Mouse (Mus musculus): ENCODE data around the gene Myo10. TPM values are rescaled to one million over a fixed set of nuclear protein-coding genes. Genes with fewer than 3 reads are reported as not detected.

Myo10 gene
- polyA plus RNA-seq, 1 experiment from 2014 or later = 77.7 TPM

DNA sequence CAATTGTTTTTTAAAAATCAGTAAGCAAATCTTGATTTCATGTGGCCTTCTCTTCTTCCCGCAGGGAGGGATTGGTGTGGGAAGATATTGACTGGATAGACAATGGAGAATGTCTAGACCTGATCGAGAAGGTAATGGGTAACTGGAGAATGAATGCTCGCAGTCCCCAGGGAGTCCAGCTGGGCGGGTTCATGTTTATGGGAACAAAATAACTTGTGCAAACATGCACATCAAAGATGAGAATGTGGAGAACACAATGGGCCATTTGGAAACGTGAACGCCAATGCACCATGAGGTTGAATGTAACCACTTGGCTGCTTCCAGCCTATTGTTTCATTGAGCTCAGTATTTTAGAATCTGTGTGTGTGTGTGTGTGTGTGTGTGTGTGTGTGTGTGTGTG, 114.2 kb downstream of the Myo10 start:
- Histone ChIP-seq H3K36me3 (peaks cover 48% of the 10 kb centered on the region), H3K4me3 (no peak overlapping the region), H3K27ac (replicated peaks) (no peak overlapping the region), H3K9ac (replicated peaks) (no peak overlapping the region), H3K27me3 (no peaks in the 10 kb centered on the region), H3K4me2 (replicated peaks) (no peak overlapping the region), H3K4me1 (no peaks in the 10 kb centered on the region; the same call in 1 of the 2 replicates), H3K9me3 (no peaks in the 10 kb centered on the region)
- 67% methylated on average over 6 of the region's 6 CpGs for WGBS
- no peak for ATAC-seq (ENCODE audit: low FRiP score, low read depth)

DNA sequence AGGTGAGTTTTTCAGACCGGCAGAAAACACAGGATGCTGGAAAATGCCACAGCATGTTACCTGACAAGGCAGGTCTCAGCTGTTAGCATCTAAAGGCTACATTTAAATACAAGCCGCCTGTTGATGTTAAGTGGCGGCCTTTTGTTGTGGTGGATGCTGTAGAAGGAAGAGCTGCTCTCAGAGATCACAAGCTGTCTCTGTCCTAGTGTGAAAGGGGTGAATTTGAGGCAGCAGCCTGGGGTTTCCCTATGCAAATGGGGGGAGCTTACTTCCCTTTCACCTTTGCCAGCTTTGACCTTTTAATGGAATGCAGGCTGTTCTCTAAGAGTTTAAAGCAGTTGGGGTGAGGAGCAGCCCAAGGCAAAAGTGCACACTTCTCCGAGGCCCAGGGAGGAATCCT, 117.9 kb downstream of the Myo10 start:
- ATAC-seq (ENCODE audit: low FRiP score, low read depth) = no peak
- Histone ChIP-seq H3K9me3 (no peaks in the 10 kb centered on the region), H3K27me3 (no peaks in the 10 kb centered on the region), H3K36me3 (peaks cover 61% of the 10 kb centered on the region), H3K27ac (replicated peaks) (no peak overlapping the region), H3K4me1 (no peaks in the 10 kb centered on the region; the same call in 1 of the 2 replicates), H3K4me2 (replicated peaks) (no peak overlapping the region), H3K9ac (replicated peaks) (no peak overlapping the region), H3K4me3 (no peak overlapping the region)
- 56% methylated on average over 4 of the region's 4 CpGs for WGBS

DNA sequence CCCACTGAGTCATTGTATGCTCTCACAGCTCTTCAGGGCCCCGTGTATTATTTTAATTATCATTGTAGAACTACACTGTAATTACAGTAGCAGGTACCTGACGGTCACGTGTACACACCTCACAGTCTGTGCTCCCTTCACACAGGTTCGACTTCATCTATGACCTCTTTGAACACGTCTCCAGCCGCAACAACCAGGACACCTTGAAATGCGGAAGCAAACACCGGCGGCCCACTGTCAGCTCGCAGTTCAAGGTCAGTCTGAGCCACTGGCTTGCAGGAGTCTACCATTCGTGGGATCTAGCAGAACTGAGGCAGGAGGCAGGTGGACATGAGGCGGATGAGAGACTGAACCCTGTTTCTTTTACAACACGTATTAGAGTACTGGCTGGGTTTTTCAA, 119.9 kb downstream of the Myo10 start:
- Histone ChIP-seq H3K9ac (replicated peaks) (no peak overlapping the region), H3K27me3 (no peaks in the 10 kb centered on the region), H3K4me2 (replicated peaks) (no peak overlapping the region), H3K36me3 (peaks cover 48% of the 10 kb centered on the region), H3K4me1 (no peaks in the 10 kb centered on the region; the same call in 1 of the 2 replicates), H3K4me3 (no peak overlapping the region), H3K9me3 (no peaks in the 10 kb centered on the region), H3K27ac (replicated peaks) (no peak overlapping the region)
- WGBS = 90% methylated on average over 13 of the region's 13 CpGs
- no peak for ATAC-seq (ENCODE audit: low FRiP score, low read depth)

DNA sequence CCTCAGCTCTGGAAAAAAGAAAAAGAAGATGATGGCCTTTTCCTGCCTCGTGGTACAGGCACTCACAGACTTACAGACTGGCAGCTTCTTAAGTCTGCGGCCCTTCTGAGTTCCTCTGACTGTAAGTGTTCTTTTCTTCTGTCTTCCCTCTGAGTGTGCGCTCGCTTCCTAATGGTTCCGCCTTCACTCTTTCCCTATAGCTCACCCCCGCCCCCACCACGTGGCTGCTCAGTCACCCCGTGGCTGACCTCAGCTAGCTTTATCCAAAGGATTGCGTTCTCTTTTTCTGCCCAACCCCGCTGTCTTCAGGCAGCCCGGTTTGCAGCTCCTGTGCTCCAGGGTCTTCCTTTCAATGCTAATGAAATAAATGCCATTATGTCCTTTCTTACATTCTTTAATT, 129.2 kb downstream of the Myo10 start:
- Histone ChIP-seq H3K9me3 (no peaks in the 10 kb centered on the region), H3K9ac (replicated peaks) (no peak overlapping the region), H3K27ac (replicated peaks) (peak overlapping the region; percentile 60), H3K4me1 (peaks cover 48% of the 10 kb centered on the region), H3K4me3 (no peak overlapping the region), H3K36me3 (0 out of 2 replicates have a peak, but pooled peaks cover 5% of the 10 kb centered on the region), H3K27me3 (0 out of 2 replicates have a peak, but pooled peaks cover 5% of the 10 kb centered on the region), H3K4me2 (replicated peaks) (no peak overlapping the region)
- no peak for ATAC-seq (ENCODE audit: low FRiP score, low read depth)
- WGBS = 18% methylated on average over 11 of the region's 11 CpGs

DNA sequence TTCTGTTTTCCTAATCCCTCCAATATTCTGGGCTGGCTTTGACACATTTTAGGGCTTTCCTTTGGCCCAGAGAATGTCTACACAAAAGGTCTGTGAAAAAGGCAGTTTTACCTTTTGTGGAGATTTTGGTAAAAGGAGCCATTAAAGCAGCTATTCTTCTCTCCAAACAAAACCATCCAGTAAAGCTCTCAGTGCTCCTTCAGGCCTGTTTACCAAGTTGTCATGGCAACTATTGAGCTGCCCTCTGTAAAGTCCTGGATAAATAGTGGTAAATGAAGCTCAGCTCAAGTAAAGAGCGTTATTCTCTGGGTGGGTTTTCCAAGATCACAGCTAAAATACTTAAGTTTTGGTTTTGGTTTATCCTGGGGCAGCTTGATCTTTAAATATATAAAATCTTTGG, 130.3 kb downstream of the Myo10 start:
- peak; percentile 63 for ATAC-seq (ENCODE audit: low FRiP score, low read depth)
- peaks cover 49% of the 10 kb centered on the region for H3K4me1 ChIP-seq
- peak overlapping the region; percentile 62 for H3K4me2 ChIP-seq (replicated peaks)
- H3K9me3 ChIP-seq = no peaks in the 10 kb centered on the region
- 11% methylated on average over 1 of the region's 1 CpGs for WGBS
- 0 out of 2 replicates have a peak, but pooled peaks cover 6% of the 10 kb centered on the region for H3K36me3 ChIP-seq
- H3K4me3 ChIP-seq = peak overlapping the region; percentile 47
- peak overlapping the region; percentile 96 for H3K27ac ChIP-seq (replicated peaks)
- 0 out of 2 replicates have a peak, but pooled peaks cover 5% of the 10 kb centered on the region for H3K27me3 ChIP-seq
- H3K9ac ChIP-seq (replicated peaks) = peak overlapping the region; percentile 74; the same call in 1 of the 2 replicates

DNA sequence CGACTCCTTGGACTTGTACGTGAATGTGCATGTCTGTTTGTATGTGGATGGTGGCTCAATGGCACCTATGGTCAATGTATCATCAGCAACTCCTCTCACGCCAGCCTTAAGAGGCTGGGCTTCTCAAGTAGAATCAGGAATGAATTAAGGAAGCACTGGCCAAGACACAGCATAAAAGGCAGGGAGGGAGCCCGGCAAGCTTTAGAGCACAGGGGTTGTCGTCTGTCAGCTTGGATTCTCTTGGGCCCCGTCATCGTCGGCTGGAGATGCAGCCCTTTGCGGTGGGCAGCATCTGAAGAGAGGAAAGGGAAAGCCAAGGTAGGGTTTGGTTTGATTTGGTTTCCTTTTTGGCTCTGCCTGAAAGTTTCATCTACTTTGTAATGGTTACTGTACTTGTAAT, 130.7 kb downstream of the Myo10 start:
- WGBS = 11% methylated on average over 9 of the region's 9 CpGs
- Histone ChIP-seq H3K4me1 (peaks cover 51% of the 10 kb centered on the region), H3K27ac (replicated peaks) (peak overlapping the region; percentile 96)

DNA sequence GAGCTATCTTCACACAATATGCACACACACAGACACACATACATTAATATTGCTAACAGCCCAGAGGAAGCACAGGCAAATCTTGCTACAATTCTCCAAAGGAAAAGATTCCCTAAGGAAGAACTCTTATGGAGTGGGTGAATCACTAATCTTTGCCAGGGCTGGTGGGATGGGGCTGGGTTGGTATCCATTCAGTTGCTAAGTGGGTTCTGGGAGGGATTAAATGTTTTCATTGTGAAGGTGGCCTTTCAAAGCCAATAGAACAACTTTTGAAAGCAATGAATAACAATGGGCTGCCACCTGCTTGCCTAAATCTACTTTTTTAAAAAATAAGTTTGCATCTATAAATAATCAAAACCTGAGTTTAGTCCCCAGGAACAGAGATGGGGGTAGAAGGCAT, 131.6 kb downstream of the Myo10 start:
- peaks cover 60% of the 10 kb centered on the region for H3K4me1 ChIP-seq
- ATAC-seq (ENCODE audit: low FRiP score, low read depth) = peak; percentile 13; the same call in 1 of the 2 replicates

More for the DNA sequence above, 130.7 kb downstream of the Myo10 start:
- Histone ChIP-seq H3K9me3 (no peaks in the 10 kb centered on the region), H3K9ac (replicated peaks) (peak overlapping the region; percentile 74), H3K36me3 (0 out of 2 replicates have a peak, but pooled peaks cover 5% of the 10 kb centered on the region), H3K27me3 (0 out of 2 replicates have a peak, but pooled peaks cover 5% of the 10 kb centered on the region), H3K4me3 (peak overlapping the region; percentile 47), H3K4me2 (replicated peaks) (peak overlapping the region; percentile 62)
- peak; percentile 45 for ATAC-seq (ENCODE audit: low FRiP score, low read depth)

DNA sequence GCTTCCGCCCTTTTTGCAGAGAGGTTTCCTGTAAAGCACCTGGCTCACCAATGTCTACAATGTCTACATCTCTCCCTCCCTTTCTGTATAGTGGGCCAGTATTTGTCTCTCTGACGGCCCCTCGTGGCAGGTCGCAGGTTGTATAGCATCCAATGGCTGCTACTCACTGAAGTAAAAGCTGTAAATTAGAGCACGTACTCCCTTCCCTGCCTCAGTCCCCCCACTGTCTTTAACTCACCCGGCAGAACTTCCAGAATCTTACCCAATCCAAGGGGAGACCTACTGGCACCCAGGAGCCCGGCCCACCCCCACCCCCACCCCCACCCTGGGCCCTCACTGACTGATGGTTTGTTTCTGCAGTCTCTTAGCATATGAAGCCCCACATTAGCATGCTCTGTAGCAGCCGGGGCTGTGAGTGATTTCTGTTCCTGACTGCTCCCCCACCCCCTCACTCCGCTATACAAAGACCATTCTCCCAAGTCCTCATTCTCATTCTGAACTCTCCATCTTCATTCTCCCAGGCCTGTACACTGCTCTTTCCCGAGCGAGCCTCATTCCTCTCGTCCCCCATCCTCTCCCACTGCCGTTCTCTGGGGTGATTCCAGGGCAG, 132.1 kb downstream of the Myo10 start:
- 0 out of 2 replicates have a peak, but pooled peaks cover 2% of the 10 kb centered on the region for H3K36me3 ChIP-seq
- H3K27me3 ChIP-seq = 0 out of 2 replicates have a peak, but pooled peaks cover 5% of the 10 kb centered on the region
- peak overlapping the region; percentile 74 for H3K9ac ChIP-seq (replicated peaks)
- H3K9me3 ChIP-seq = no peaks in the 10 kb centered on the region
- peak overlapping the region; percentile 96 for H3K27ac ChIP-seq (replicated peaks)
- H3K4me3 ChIP-seq = peak overlapping the region; percentile 47
- peak; percentile 87 for ATAC-seq (ENCODE audit: low FRiP score, low read depth)
- 5% methylated on average over 13 of the region's 13 CpGs for whole genome bisulfite sequencing
- peak overlapping the region; percentile 62 for H3K4me2 ChIP-seq (replicated peaks)
- H3K4me1 ChIP-seq = peaks cover 63% of the 10 kb centered on the region

More for the DNA sequence above, 131.6 kb downstream of the Myo10 start:
- Histone ChIP-seq H3K9ac (replicated peaks) (peak overlapping the region; percentile 74), H3K4me3 (peak overlapping the region; percentile 47), H3K9me3 (no peaks in the 10 kb centered on the region), H3K36me3 (0 out of 2 replicates have a peak, but pooled peaks cover 2% of the 10 kb centered on the region), H3K27me3 (0 out of 2 replicates have a peak, but pooled peaks cover 5% of the 10 kb centered on the region), H3K4me2 (replicated peaks) (peak overlapping the region; percentile 62), H3K27ac (replicated peaks) (peak overlapping the region; percentile 96)

DNA sequence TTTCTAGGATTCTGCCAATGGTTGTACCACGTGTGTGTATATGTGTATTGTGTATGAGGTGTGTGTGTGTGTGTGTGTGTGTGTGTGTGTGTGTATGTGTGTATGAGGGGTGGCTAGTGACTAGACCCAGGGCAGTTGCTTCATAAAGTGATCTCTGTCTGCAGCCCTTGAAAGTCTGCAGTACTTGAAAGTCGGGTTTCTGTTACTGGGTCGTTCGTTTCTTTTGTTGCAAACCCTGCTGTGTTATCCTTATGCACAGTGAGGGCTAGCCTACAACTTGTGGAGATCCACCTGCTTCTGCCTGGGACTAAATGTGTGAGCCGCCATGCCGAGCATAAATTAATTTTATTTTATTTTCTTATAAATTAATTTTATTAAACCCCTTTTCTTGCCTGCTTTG, 133.2 kb downstream of the Myo10 start:
- 30% methylated on average over 6 of the region's 6 CpGs for WGBS

DNA sequence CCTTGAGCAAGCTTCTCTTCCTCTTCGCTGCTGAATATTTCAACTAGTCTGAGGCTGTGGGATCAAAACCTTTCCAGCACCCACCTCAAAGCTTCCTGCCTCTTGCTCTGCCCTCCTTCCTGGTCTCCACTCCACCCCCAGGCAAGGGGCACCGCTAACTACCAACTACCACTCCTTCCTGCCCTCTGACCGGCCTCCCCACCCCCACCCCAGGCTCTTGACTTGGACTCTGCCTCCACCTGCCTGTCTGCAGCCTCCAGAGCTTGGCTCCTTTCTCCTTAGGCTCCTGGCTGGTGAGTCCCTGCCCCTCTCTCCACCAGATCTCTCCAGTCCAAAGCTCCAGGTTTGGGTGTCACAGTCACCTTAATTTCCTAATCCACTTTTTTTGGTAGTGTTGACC, 133.7 kb downstream of the Myo10 start:
- Histone ChIP-seq H3K4me1 (peaks cover 74% of the 10 kb centered on the region), H3K9ac (replicated peaks) (peak overlapping the region; percentile 43; the same call in 1 of the 2 replicates)
- WGBS = 29% methylated on average over 3 of the region's 3 CpGs

More for the DNA sequence above, 133.2 kb downstream of the Myo10 start:
- Histone ChIP-seq H3K9ac (replicated peaks) (peak overlapping the region; percentile 74), H3K4me3 (peak overlapping the region; percentile 47), H3K27ac (replicated peaks) (peak overlapping the region; percentile 96), H3K9me3 (no peaks in the 10 kb centered on the region), H3K4me2 (replicated peaks) (peak overlapping the region; percentile 62), H3K27me3 (0 out of 2 replicates have a peak, but pooled peaks cover 1% of the 10 kb centered on the region), H3K36me3 (0 out of 2 replicates have a peak, but pooled peaks cover 2% of the 10 kb centered on the region), H3K4me1 (peaks cover 74% of the 10 kb centered on the region)
- ATAC-seq (ENCODE audit: low FRiP score, low read depth) = no peak

DNA sequence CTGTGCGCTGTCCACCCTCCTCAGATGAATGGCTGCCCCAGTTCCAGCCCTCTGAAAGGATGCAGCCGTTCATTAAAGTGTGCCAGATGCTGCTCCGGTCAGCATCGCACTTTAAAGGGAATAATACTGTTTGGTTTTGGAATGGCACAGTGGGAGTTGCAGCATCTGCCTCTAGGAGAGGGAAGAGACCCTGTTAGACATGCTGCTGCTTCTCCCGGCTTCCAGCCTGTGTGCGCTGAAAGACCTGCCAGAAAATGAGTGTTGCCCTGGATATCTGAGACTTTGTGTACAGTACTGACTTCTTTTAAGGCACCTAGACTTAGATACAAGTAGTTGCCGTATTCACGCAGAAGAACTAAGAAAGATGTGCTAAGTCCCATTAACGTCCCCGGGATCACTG, 135.7 kb downstream of the Myo10 start:
- Histone ChIP-seq H3K36me3 (0 out of 2 replicates have a peak, but pooled peaks cover 2% of the 10 kb centered on the region), H3K27ac (replicated peaks) (peak overlapping the region; percentile 96), H3K9me3 (no peaks in the 10 kb centered on the region), H3K4me1 (peaks cover 83% of the 10 kb centered on the region), H3K4me3 (peak overlapping the region; percentile 36), H3K4me2 (replicated peaks) (peak overlapping the region; percentile 52), H3K9ac (replicated peaks) (peak overlapping the region; percentile 48), H3K27me3 (no peaks in the 10 kb centered on the region)
- no peak for ATAC-seq (ENCODE audit: low FRiP score, low read depth)
- 30% methylated on average over 10 of the region's 10 CpGs for WGBS

More for the DNA sequence above, 133.7 kb downstream of the Myo10 start:
- H3K27ac ChIP-seq (replicated peaks) = peak overlapping the region; percentile 96
- no peaks in the 10 kb centered on the region for H3K9me3 ChIP-seq
- ATAC-seq (ENCODE audit: low FRiP score, low read depth) = no peak
- peak overlapping the region; percentile 47 for H3K4me3 ChIP-seq
- no peaks in the 10 kb centered on the region for H3K27me3 ChIP-seq
- H3K36me3 ChIP-seq = 0 out of 2 replicates have a peak, but pooled peaks cover 2% of the 10 kb centered on the region
- peak overlapping the region; percentile 62 for H3K4me2 ChIP-seq (replicated peaks)

DNA sequence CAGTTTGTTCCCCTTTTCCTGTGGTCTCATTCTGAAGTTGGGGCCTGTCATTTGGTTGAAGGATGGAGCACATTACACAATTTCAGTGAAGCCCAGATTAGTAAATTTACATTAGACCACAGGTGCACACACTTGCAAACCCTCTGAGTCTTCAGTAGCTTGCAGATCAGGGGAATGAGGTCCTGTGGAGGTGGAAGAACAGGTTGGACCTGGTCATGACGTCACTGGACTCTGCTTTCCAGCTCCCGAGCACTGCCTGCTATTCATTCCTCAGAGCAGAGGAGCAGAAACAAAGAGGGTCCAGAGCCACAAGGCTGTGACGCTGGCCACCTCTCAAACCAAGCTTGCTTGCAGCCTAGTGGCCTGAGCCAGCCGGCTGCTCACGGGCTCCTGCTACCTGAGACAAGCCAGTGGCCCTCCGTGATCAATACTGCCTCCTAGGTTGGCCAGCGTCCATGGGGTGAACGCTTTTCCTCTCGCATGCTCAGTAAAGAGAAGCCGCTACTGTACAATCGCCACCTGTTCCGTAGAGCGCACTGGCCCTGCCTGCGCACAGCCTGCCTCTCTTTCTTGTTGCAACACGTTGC, 136.3 kb downstream of the Myo10 start:
- Histone ChIP-seq H3K27me3 (no peaks in the 10 kb centered on the region), H3K9me3 (no peaks in the 10 kb centered on the region), H3K4me3 (peak overlapping the region; percentile 36), H3K36me3 (0 out of 2 replicates have a peak, but pooled peaks cover 2% of the 10 kb centered on the region), H3K27ac (replicated peaks) (peak overlapping the region; percentile 96), H3K4me1 (peaks cover 86% of the 10 kb centered on the region), H3K4me2 (replicated peaks) (peak overlapping the region; percentile 52), H3K9ac (replicated peaks) (peak overlapping the region; percentile 48)
- no peak for ATAC-seq (ENCODE audit: low FRiP score, low read depth)
- 28% methylated on average over 15 of the region's 15 CpGs for WGBS
